Mouse (Mus musculus) MEL (cell line): ENCODE measurements around the gene Nipbl. TPM values are rescaled to one million over a fixed set of nuclear protein-coding genes. Genes with fewer than 3 reads are reported as not detected.
A peak's percentile ranks its signal among the peaks of the same experiment; 100 is the strongest.

Experiments
- DNase-seq: peaks from one replicate; pipeline ENCODE4 v3.0.0; 2011; ENCODE audit warnings: low read depth, low spot score
- H3K27ac ChIP-seq: 2 replicates; pipeline ENCODE4 v1.5.1; 2012; ENCODE audit warnings: low read depth, mild to moderate bottlenecking, control low read depth, low read length, moderate library complexity; ENCODE audit not compliant: control insufficient read depth
- H3K27me3 ChIP-seq, 2 experiments: fragments of 150-350 bp in 1 of 2; sonication (generic) in 1 of 2; 2 replicates each; pipeline ENCODE4 v1.6.1; 2012; ENCODE audit warnings: low read length in 2 of 2, mild to moderate bottlenecking in 2 of 2, improper control_type of control experiment in 1 of 2, moderate library complexity in 1 of 2; ENCODE audit not compliant: insufficient read depth in 2 of 2, control insufficient read depth in 1 of 2
- H3K36me3 ChIP-seq, 2 experiments: 2 replicates each; pipeline ENCODE4 v1.6.1; 2012 to 2014; ENCODE audit warnings: low read length in 2 of 2, improper control_type of control experiment in 1 of 2, inconsistent platforms in 1 of 2, mild to moderate bottlenecking in 1 of 2; ENCODE audit not compliant: insufficient read depth in 2 of 2, control insufficient read depth in 1 of 2
- H3K4me1 ChIP-seq, 2 experiments: fragments of 150-350 bp in 1 of 2; sonication (generic) in 1 of 2; 2 replicates each; pipeline ENCODE4 v1.6.1; 2012; ENCODE audit warnings: low read length in 2 of 2, improper control_type of control experiment in 1 of 2, mild to moderate bottlenecking in 1 of 2; ENCODE audit not compliant: insufficient read depth in 2 of 2, control insufficient read depth in 1 of 2
- H3K4me3 ChIP-seq, 2 experiments: fragments of 150-350 bp in 1 of 2; sonication (generic) in 1 of 2; 2 replicates each; pipeline ENCODE4 v1.5.1; 2012; ENCODE audit warnings: low read depth in 2 of 2, low read length in 2 of 2, mild to moderate bottlenecking in 2 of 2, moderate library complexity in 2 of 2, control low read depth in 1 of 2, improper control_type of control experiment in 1 of 2; ENCODE audit not compliant: control insufficient read depth in 1 of 2, insufficient read depth in 1 of 2
- H3K79me2 ChIP-seq: 2 replicates; pipeline ENCODE4 v1.6.1; 2012; ENCODE audit warnings: mild to moderate bottlenecking, low read length, moderate library complexity; ENCODE audit not compliant: control insufficient read depth, poor library complexity, insufficient read depth
- H3K9ac ChIP-seq: 2 replicates; pipeline ENCODE4 v1.6.1; 2012; ENCODE audit warnings: low read depth, mild to moderate bottlenecking, control low read depth, low read length, moderate library complexity; ENCODE audit not compliant: control insufficient read depth, poor library complexity, severe bottlenecking
- H3K9me3 ChIP-seq: fragments of 150-350 bp; sonication (generic); replicated peaks from 2 replicates; pipeline ENCODE4 v1.6.1; 2012; ENCODE audit warnings: mild to moderate bottlenecking, low read length, improper control_type of control experiment, moderate library complexity; ENCODE audit not compliant: insufficient read depth
- E2F4 ChIP-seq: IDR thresholded peaks from 2 replicates; pipeline ENCODE4 v1.6.1; 2011; ENCODE audit warnings: low read depth, low read length, improper control_type of control experiment, borderline replicate concordance
- EP300 ChIP-seq, 2 experiments: IDR thresholded peaks; 2 replicates each; pipeline ENCODE4 v1.6.1; 2011; ENCODE audit warnings: improper control_type of control experiment in 2 of 2, low read length in 2 of 2, low read depth in 1 of 2, mild to moderate bottlenecking in 1 of 2
- GABPA ChIP-seq: IDR thresholded peaks from 2 replicates; pipeline ENCODE4 v1.6.1; 2012; ENCODE audit warnings: low read depth, mild to moderate bottlenecking, inconsistent platforms, low read length, improper control_type of control experiment, moderate library complexity
- KAT2A ChIP-seq: conservative IDR thresholded peaks from 2 replicates; pipeline ENCODE4 v1.6.1; 2012; ENCODE audit warnings: low read depth, low read length, improper control_type of control experiment, inconsistent platforms
- MAZ ChIP-seq: IDR thresholded peaks from 2 replicates; pipeline ENCODE4 v1.6.1; 2012; ENCODE audit warnings: low read depth, mild to moderate bottlenecking, inconsistent platforms, low read length, improper control_type of control experiment
- MXI1 ChIP-seq: IDR thresholded peaks from 2 replicates; pipeline ENCODE4 v1.6.1; 2011; ENCODE audit warnings: mild to moderate bottlenecking, low read depth, low read length, improper control_type of control experiment
- MYB ChIP-seq: IDR thresholded peaks from 2 replicates; pipeline ENCODE4 v1.6.1; 2011; ENCODE audit warnings: mild to moderate bottlenecking, low read depth, low read length, improper control_type of control experiment
- NELFE ChIP-seq: IDR thresholded peaks from 2 replicates; pipeline ENCODE4 v1.6.1; 2011; ENCODE audit warnings: low read depth, low read length, improper control_type of control experiment
- POLR2A ChIP-seq, 2 experiments: IDR thresholded peaks; 2 replicates each; pipeline ENCODE4 v1.6.1; 2011 to 2012; ENCODE audit warnings: low read length in 2 of 2, mild to moderate bottlenecking in 2 of 2, control low read depth in 1 of 2, improper control_type of control experiment in 1 of 2, low read depth in 1 of 2, moderate library complexity in 1 of 2; ENCODE audit not compliant: control insufficient read depth in 1 of 2, insufficient read depth in 1 of 2, poor library complexity in 1 of 2
- POLR2AphosphoS5 ChIP-seq: IDR thresholded peaks from 2 replicates; pipeline ENCODE4 v1.6.1; 2012; ENCODE audit warnings: low read depth, borderline replicate concordance, mild to moderate bottlenecking, inconsistent platforms, low read length, moderate library complexity, mixed read lengths
- RAD21 ChIP-seq: IDR thresholded peaks from 2 replicates; pipeline ENCODE4 v1.6.1; 2011; ENCODE audit warnings: mild to moderate bottlenecking, low read depth, low read length, improper control_type of control experiment
- TAL1 ChIP-seq: IDR thresholded peaks from 2 replicates; pipeline ENCODE4 v1.6.1; 2012; ENCODE audit warnings: mild to moderate bottlenecking, inconsistent platforms, low read length, moderate library complexity, mixed read lengths
- TBP ChIP-seq: IDR thresholded peaks from 2 replicates; pipeline ENCODE4 v1.8.0; 2011; ENCODE audit warnings: low read depth, low read length, improper control_type of control experiment
- TCF12 ChIP-seq: IDR thresholded peaks from 2 replicates; pipeline ENCODE4 v1.6.1; 2014; ENCODE audit warnings: low read depth, mild to moderate bottlenecking, inconsistent platforms, low read length, improper control_type of control experiment, moderate library complexity
- USF1 ChIP-seq: IDR thresholded peaks from 2 replicates; pipeline ENCODE4 v1.6.1; 2014; ENCODE audit warnings: low read depth, mild to moderate bottlenecking, inconsistent platforms, low read length, improper control_type of control experiment, moderate library complexity
- ZC3H11A ChIP-seq: IDR thresholded peaks from 2 replicates; pipeline ENCODE4 v1.6.1; 2012; ENCODE audit warnings: low read depth, mild to moderate bottlenecking, inconsistent platforms, low read length, improper control_type of control experiment
- ZKSCAN1 ChIP-seq: IDR thresholded peaks from 2 replicates; pipeline ENCODE4 v1.6.1; 2012; ENCODE audit warnings: low read depth, mild to moderate bottlenecking, inconsistent platforms, low read length, improper control_type of control experiment, moderate library complexity
- ZNF384 ChIP-seq: IDR thresholded peaks from 2 replicates; pipeline ENCODE4 v1.6.1; 2012; ENCODE audit warnings: low read depth, mild to moderate bottlenecking, inconsistent platforms, low read length, improper control_type of control experiment
- polyA plus RNA-seq, 2 experiments: library from polyadenylated mRNA; stranded (reverse) in 1 of 2; unstranded in 1 of 2; fragments of >175 nt in 1 of 2; fragments of >200 nt in 1 of 2; gene quantifications; 2 replicates each; pipeline versions ENCODE4 v1.2.1 to v1.2.4; 2012; ENCODE audit warnings: low replicate concordance in 2 of 2, low read depth in 1 of 2; ENCODE audit not compliant: insufficient read length in 2 of 2, insufficient read depth in 1 of 2, missing spikeins in 1 of 2
- total RNA-seq: library from RNA; depleted of rRNA; stranded (reverse); fragments of 300-350 nt; gene quantifications from 2 replicates; pipeline ENCODE4 v1.2.3, GENCODE M21; 2012

Gene Nipbl
- total and polyA plus RNA-seq, 3 experiments, result 21.8 to 66.3 (median 35.6) TPM

DNA sequence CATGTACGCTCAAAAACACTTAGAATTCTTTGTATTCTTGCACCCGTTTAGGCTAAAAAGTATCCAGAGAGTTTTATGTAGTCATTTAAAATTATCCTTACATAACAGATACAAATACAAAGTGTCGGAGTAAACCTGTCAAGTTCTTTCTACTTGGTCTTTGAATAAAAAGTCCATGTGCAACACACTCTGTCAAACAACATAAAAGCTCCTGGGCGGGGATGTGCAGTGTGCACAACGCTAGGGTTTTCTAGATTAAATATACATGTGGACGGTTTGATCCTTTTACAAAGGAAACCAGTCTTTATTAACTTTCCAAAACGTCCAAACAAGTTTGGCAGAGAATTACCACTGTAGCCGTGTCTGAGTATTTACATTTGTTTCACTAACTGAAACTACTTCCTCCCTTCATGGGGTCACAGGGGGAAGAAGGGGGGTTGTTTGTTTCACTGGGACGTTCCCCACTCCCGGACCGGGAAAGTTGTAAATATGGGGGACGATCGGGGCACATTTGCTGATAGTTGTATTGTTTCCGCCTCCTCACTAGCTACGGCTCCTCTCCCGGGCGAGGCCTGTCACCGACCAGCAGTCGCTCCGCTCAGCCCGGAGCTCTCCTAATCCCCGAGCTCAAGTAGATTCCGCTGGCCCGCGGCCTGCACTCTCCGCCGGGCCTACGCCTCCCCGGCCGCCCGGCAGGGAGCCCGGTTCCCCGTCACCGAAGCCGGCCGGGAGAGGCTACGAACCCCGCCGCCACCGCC is 916 bp downstream of the Nipbl start (continued):
- TF ChIP-seq MAZ (peak; percentile 62; the same call in 1 of the 2 replicates), TCF12 (peak; percentile 37), E2F4 (no peak), TBP (peak; percentile 65; the same call in 1 of the 2 replicates), MXI1 (peak; percentile 90), GABPA (no peak), ZC3H11A (no peak)

DNA sequence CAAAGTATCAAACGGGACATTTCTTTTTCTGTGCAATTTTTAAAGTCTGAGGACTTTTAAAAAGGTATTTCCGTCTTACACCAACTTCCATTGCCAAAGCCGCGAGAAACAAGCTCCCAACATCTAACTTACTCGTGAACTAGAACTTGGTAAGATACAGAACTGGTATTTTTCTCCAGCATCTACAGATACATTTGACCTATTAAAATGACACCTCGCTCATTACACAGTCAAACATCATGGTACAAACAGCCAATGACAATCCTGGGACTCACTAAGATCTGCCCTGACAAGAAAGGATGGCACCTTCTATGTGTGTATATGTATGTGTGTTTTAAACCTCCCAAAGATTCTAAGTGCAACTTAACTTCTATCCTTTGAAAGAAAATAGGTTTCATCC is 1.5 kb downstream of the Nipbl start:
- TF ChIP-seq ZNF384, result no peak
- no peak for TF ChIP-seq GABPA
- TF ChIP-seq NELFE, result no peak; the same call in 1 of the 2 replicates
- TF ChIP-seq TBP, result peak; percentile 84
- TF ChIP-seq ZKSCAN1, result no peak
- peak in 1 of 2 experiments; percentile 21; a peak in 1 of 4 replicates for TF ChIP-seq POLR2A (IDR thresholded peaks at IDR 0.05; ENCODE audit: control insufficient read depth in 1 of 2, insufficient read depth in 1 of 2, low read depth in 1 of 2, low read length in 2 of 2, poor library complexity in 1 of 2)
- no peak; the same call in 1 of the 2 replicates for TF ChIP-seq USF1
- no peak for TF ChIP-seq RAD21
- no peak for TF ChIP-seq POLR2AphosphoS5
- no peak for TF ChIP-seq EP300 (IDR thresholded peaks at IDR 0.05; ENCODE audit: low read depth in 1 of 2, low read length in 2 of 2)
- no peak for TF ChIP-seq KAT2A
- no peak for TF ChIP-seq MXI1
- TF ChIP-seq E2F4, result 0 out of 2 replicates have a peak, but pooled peaks have one; percentile 13
- TF ChIP-seq TAL1, result no peak
- no peak for TF ChIP-seq TCF12
- no peak for TF ChIP-seq MYB
- no peak for TF ChIP-seq MAZ
- Histone ChIP-seq H3K36me3 (peaks cover 0 to 15% of the 10 kb centered on the region in 2 experiments; a peak in 3 of 4 replicates), H3K9me3 (no peaks in the 10 kb centered on the region), H3K79me2 (peaks cover 59% of the 10 kb centered on the region), H3K27ac (peak overlapping the region; percentile 31), H3K27me3 (no peaks in the 10 kb centered on the region), H3K4me3 (peak overlapping the region; percentile 80 to 90), H3K9ac (peak overlapping the region; percentile 99), H3K4me1 (peaks cover 5 to 29% of the 10 kb centered on the region in 2 experiments)
- peak; percentile 95 for DNase-seq
